Mouse (Mus musculus) lung, postnatal 0 days (tissue): ENCODE results near the gene Tmem184b. TPM values are rescaled to one million over a fixed set of nuclear protein-coding genes. Genes with fewer than 3 reads are reported as not detected.

Source experiments
- ATAC-seq: fragments of 200-750 bp; cut with Nextera tagmentation; 2 replicates; pipeline ENCODE4 v1.8.0; 2017; ENCODE audit warnings: moderate library complexity
- DNase-seq: peaks from one replicate; pipeline ENCODE4 v3.0.0-alpha.2; 2016; ENCODE audit warnings: low spot score
- H3K27ac ChIP-seq: fragments of 300-500 bp; sonication (generic); 2 replicates; pipeline ENCODE4 v1.5.1; 2014; ENCODE audit warnings: antibody characterized with exemption, mild to moderate bottlenecking, low read length, mixed read lengths
- H3K27me3 ChIP-seq: fragments of 300-500 bp; sonication (generic); replicated peaks from 2 replicates; pipeline ENCODE4 v1.6.1; 2014; ENCODE audit warnings: low read length, mixed read lengths; ENCODE audit not compliant: insufficient read depth
- H3K36me3 ChIP-seq: fragments of 300-500 bp; sonication (generic); 2 replicates; pipeline ENCODE4 v1.6.1; 2014; ENCODE audit warnings: low read length, mixed read lengths; ENCODE audit not compliant: insufficient read depth
- H3K4me1 ChIP-seq: fragments of 300-500 bp; sonication (generic); 2 replicates; pipeline ENCODE4 v1.6.1; 2014; ENCODE audit warnings: antibody characterized with exemption, low read depth, low read length, mixed read lengths; ENCODE audit not compliant: insufficient read depth
- H3K4me2 ChIP-seq: fragments of 300-500 bp; sonication (generic); replicated peaks from 2 replicates; pipeline ENCODE4 v1.6.1; 2014; ENCODE audit warnings: low read depth, mild to moderate bottlenecking, low read length, moderate library complexity, mixed read lengths
- H3K4me3 ChIP-seq: fragments of 300-500 bp; sonication (generic); 2 replicates; pipeline ENCODE4 v1.5.1; 2014; ENCODE audit warnings: low read depth, low read length
- H3K9ac ChIP-seq: fragments of 300-500 bp; sonication (generic); replicated peaks from 2 replicates; pipeline ENCODE4 v1.6.1; 2014; ENCODE audit warnings: low read depth, mild to moderate bottlenecking
- H3K9me3 ChIP-seq: fragments of 300-500 bp; sonication (generic); 2 replicates; pipeline ENCODE4 v1.6.1; 2016; ENCODE audit warnings: low read length, mixed read lengths
- CTCF ChIP-seq: IDR thresholded peaks from 2 replicates; pipeline ENCODE4 v1.5.1; 2016; ENCODE audit warnings: antibody characterized with exemption, mild to moderate bottlenecking
- EP300 ChIP-seq: IDR thresholded peaks from 2 replicates; pipeline ENCODE4 v1.6.1; 2016; ENCODE audit warnings: antibody characterized with exemption, mild to moderate bottlenecking, control low read depth
- WGBS: fragments of 180-500 bp; shearing (Covaris S2); extraction: QIAGEN DNeasy Blood & Tissue Kit; methylation state at CpG from one replicate; pipeline ENCODE4 v1.1.7; 2014; 5-methylcytosine and 5-hydroxymethylcytosine counted together
- polyA plus RNA-seq: library from polyadenylated mRNA; unstranded; fragments of >200 nt; fragmentation: Nextera tagmentation; extraction: Ambion mirVana; gene quantifications from 2 replicates; pipeline ENCODE4 v1.2.1, GENCODE M21; 2015

Gene Tmem184b
- polyA plus RNA-seq, 1 experiment from 2014 or later, result 55.3 TPM

DNA sequence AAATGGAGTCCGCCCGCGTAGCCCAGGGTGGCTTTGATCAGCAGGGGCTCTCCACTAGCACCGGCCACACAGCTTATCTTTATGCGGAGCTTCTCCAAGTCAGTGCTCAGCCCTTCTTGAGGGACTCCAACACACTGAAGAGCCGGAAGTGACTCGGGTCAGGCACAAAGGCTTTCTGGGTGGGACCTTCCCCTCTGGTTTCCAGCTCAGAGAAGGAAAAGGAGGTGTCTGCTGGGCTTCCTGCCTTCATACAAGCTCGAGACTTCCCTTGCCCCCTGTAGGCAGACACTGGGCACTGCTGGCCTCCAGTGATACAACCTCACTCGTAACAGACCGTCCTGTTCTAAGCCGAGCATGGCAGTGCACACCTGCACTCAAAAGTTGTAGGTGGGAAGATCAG is 6.6 kb downstream of the Tmem184b start:
- Histone ChIP-seq H3K9ac (peak overlapping the region; percentile 24), H3K36me3 (no peaks in the 10 kb centered on the region), H3K27me3 (no peaks in the 10 kb centered on the region), H3K4me3 (peak overlapping the region; percentile 24), H3K9me3 (no peaks in the 10 kb centered on the region), H3K27ac (peak overlapping the region; percentile 84), H3K4me1 (peaks cover 49% of the 10 kb centered on the region), H3K4me2 (peak overlapping the region; percentile 49)
- ATAC-seq (peak; percentile 60), DNase-seq (peak; percentile 91)
- 60% methylated on average over 11 of the region's 11 CpGs for WGBS
- peak; percentile 88 for TF ChIP-seq EP300
- TF ChIP-seq CTCF, result peak; percentile 84

DNA sequence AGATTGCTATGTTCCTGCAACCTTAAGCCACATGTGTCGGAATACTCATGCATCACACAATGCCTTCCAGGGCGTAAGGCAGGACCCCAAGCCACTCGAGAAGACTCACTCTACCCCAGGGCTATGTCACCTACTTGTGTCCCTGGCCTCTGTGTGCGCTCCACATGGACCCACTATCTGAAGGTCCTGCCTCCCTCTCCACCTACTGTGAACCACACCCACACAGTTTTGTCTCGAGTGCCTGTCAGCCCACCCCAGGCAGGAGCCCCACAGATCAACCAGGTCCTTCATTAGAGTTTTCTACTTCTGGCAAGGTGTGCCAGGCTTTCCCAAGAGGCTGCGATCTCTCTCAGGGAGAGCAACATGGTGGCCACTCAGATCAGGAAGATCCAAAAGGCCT is 8.1 kb downstream of the Tmem184b start:
- ATAC-seq (no peak), DNase-seq (no peak)
- no peaks in the 10 kb centered on the region for H3K36me3 ChIP-seq

DNA sequence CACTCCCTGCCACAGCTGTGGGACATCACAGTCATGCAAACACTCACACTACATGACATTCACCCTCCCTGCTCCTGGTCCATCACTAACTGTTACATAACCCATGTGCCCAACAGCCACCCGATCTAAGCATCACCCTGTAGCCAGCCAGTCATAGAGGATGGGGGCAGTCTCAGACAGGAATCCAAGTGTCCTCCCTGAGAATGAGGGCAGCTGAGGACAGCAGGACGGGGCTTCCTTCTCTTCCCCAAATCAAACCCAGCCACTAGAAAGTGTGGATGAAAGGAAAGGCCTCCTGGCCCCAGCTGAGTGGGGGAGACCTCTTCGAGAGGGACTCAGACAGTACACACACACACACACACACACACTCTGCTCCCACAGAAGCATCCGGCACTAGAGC is 8.5 kb downstream of the Tmem184b start:
- TF ChIP-seq CTCF (no peak), EP300 (peak; percentile 4; the same call in 1 of the 2 replicates)
- Histone ChIP-seq H3K4me3 (0 out of 2 replicates have a peak overlapping the region, but pooled peaks have one; percentile 3), H3K27ac (0 out of 2 replicates have a peak overlapping the region, but pooled peaks have one; percentile 47), H3K9ac (no peak overlapping the region), H3K4me1 (peaks cover 48% of the 10 kb centered on the region), H3K27me3 (no peaks in the 10 kb centered on the region), H3K4me2 (peak overlapping the region; percentile 49; the same call in 1 of the 2 replicates), H3K9me3 (no peaks in the 10 kb centered on the region), H3K36me3 (no peaks in the 10 kb centered on the region)
- DNase-seq (peak; percentile 80), ATAC-seq (peak; percentile 45)
- 34% methylated on average over 4 of the region's 4 CpGs for WGBS

More for the DNA sequence above, 8.1 kb downstream of the Tmem184b start:
- H3K9ac ChIP-seq, result no peak overlapping the region
- peak overlapping the region; percentile 3; the same call in 1 of the 2 replicates for H3K4me3 ChIP-seq
- H3K27me3 ChIP-seq, result no peaks in the 10 kb centered on the region
- H3K4me1 ChIP-seq, result peaks cover 45% of the 10 kb centered on the region
- WGBS, result 51% methylated on average over 6 of the region's 6 CpGs
- no peaks in the 10 kb centered on the region for H3K9me3 ChIP-seq
- H3K27ac ChIP-seq, result peak overlapping the region; percentile 47; the same call in 1 of the 2 replicates
- peak overlapping the region; percentile 49 for H3K4me2 ChIP-seq
- TF ChIP-seq CTCF, result no peak
- TF ChIP-seq EP300, result no peak

DNA sequence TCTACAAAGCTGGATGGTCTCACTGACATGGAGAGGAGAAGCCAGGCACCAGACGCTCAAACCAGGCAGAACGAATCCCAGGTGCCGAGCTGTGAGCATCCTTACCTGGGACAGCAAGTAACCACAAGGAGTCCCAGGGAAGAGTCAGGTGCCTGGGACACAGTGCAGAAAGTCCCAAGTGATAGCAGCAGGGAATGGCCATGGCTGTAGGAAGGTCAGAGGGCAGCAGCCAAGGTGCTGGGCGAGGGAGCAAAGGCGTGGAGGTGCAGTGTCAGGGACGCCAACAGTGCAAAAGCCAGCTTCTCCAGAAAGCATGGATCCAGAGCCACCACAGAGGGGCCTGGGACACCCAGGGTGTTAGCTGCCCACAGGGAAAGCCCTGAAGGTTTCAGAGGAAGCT is 10.3 kb downstream of the Tmem184b start:
- no peak for DNase-seq
- no peak overlapping the region for H3K4me2 ChIP-seq
- H3K4me1 ChIP-seq, result peaks cover 58% of the 10 kb centered on the region
- no peaks in the 10 kb centered on the region for H3K36me3 ChIP-seq
- H3K27ac ChIP-seq, result no peak overlapping the region
- no peak overlapping the region for H3K4me3 ChIP-seq
- no peak overlapping the region for H3K9ac ChIP-seq
- H3K9me3 ChIP-seq, result no peaks in the 10 kb centered on the region
- TF ChIP-seq CTCF (no peak), EP300 (no peak)
- ATAC-seq, result no peak
- 86% methylated on average over 6 of the region's 6 CpGs for WGBS
- H3K27me3 ChIP-seq, result no peaks in the 10 kb centered on the region

DNA sequence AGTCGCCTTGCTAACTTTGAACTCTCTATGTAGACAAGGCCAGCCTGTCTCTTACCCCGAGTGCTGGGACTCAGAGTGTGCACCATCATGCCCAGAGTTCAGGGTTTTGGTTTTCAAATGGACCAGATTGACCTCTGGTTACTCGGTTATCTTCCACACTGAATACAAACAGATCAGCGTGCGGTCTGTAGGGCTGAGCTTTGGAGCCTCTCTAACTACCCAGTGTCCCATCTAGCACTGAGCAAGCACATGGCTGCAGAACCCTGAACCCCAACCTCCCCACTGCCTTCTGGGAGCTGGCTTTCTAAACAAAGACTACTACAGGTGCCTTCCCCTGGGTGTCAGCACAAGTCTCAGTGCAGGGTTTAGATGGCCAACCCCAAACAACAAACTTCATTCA is 10.8 kb downstream of the Tmem184b start:
- Histone ChIP-seq H3K4me3 (no peak overlapping the region), H3K9me3 (no peaks in the 10 kb centered on the region), H3K36me3 (no peaks in the 10 kb centered on the region), H3K9ac (no peak overlapping the region), H3K27me3 (no peaks in the 10 kb centered on the region), H3K4me2 (no peak overlapping the region), H3K4me1 (peaks cover 64% of the 10 kb centered on the region), H3K27ac (peak overlapping the region; percentile 29)
- ATAC-seq (no peak), DNase-seq (no peak)
- WGBS, result 64% methylated on average over 5 of the region's 5 CpGs
- TF ChIP-seq CTCF (no peak), EP300 (no peak)

DNA sequence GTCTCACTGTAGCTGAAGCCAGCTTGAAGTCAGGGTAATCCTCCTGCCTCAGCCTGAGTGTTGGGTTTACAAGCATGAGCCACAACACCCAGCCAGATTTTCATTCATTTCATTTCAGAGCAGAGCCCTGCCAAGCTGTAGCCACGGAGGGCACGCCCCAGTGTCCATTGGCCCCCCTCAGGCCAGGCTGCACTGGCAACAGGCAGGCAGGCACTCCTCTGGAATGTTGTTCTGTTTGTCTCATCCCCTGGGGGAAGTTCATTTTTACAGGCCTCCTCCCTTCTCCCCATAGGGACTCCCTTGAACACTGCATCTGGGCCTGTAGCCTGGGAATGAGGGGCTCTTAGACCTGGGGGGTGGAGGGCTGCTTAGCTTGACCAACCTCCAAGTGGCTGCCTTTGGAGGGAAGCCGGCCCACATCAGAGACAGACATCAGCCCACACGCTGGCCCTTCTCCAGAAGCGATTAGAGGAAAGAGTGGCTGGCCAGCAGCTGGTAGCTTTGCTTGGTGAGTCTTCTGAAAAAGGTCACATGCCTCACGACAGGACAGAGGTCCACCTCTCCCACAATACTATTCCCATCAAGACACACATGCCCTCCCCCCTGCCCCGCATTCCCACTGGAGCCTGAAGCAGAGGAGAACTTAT is 11.8 kb downstream of the Tmem184b start:
- 0 out of 2 replicates have a peak overlapping the region, but pooled peaks have one; percentile 12 for H3K4me2 ChIP-seq
- H3K27me3 ChIP-seq, result no peaks in the 10 kb centered on the region
- ATAC-seq (peak; percentile 66), DNase-seq (peak; percentile 92)
- TF ChIP-seq EP300 (0 out of 2 replicates have a peak, but pooled peaks have one; percentile 18), CTCF (no peak)
- H3K9ac ChIP-seq, result no peak overlapping the region
- 16% methylated on average over 7 of the region's 7 CpGs for WGBS
- H3K4me3 ChIP-seq, result no peak overlapping the region
- H3K4me1 ChIP-seq, result peaks cover 65% of the 10 kb centered on the region
- H3K27ac ChIP-seq, result peak overlapping the region; percentile 29
- no peaks in the 10 kb centered on the region for H3K36me3 ChIP-seq
- H3K9me3 ChIP-seq, result no peaks in the 10 kb centered on the region
